In the genomic region with DNA sequence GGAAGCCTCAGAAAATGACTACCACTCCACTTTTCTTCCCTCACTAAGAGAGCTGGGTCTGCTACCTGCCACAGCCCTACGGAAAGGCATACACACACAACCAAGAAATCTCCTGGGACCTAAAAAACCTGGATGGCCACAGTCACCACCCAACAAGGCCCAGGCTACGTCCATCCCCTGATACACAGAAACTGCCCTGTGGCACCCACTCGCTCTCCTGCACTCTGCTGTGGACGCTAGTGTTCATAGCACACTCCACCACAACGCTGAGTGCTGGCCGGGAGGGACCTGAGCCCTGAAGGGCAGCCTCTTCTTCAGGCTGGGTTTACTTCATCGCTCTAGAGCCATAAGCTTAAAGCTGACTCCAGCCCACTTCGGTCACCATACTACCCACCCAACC, we compare ENCODE assay signal across 15 mouse cellular contexts. TPM values are rescaled to one million over a fixed set of nuclear protein-coding genes. Genes with fewer than 3 reads are reported as not detected.
DNase-seq lines count a peak whose midpoint lies in the region; ATAC-seq lines count a peak whose summit lies in the region.
"Had no signal": no experiment of that assay in that cellular context is flagged by ENCODE, and none has a peak within 500 bp of the region (broad histone marks: within the 10 kb centered on the region; RNA-seq: fewer than 3 reads in every experiment).

No protein-coding gene starts in this region.

- no peak for ATAC-seq in limb, embryonic 15.5 days (ENCODE audit: insufficient number of reproducible peaks, low FRiP score, low TSS enrichment, low read depth)
- ATAC-seq: forebrain, embryonic 14.5 days; forebrain, embryonic 16.5 days had no signal

- no peak for DNase-seq in heart, embryonic 10.5 days (ENCODE audit: low spot score)
- no peak for DNase-seq in heart, postnatal 14 days
- DNase-seq in limb, embryonic 10.5 days (ENCODE audit: low spot score), result no peak
- DNase-seq in frontal cortex, postnatal 36 days (ENCODE audit: low spot score in 2 of 2), result no peak
- DNase-seq: adrenal gland, postnatal 25 days; cerebellum, adult 11 months; embryo, embryonic 11 days had no signal

- peaks cover 55% of the 10 kb centered on the region for H3K4me1 ChIP-seq in heart, embryonic 10.5 days
- H3K4me1 ChIP-seq in limb, embryonic 15.5 days, result peaks cover 43% of the 10 kb centered on the region
- peaks cover 36% of the 10 kb centered on the region for H3K4me1 ChIP-seq in limb, embryonic 10.5 days

- 93% methylated on average over 8 of the region's 8 CpGs for WGBS in heart, embryonic 10.5 days
- WGBS in limb, embryonic 15.5 days, result 96% methylated on average over 8 of the region's 8 CpGs
- WGBS in limb, embryonic 10.5 days, result 98% methylated on average over 8 of the region's 8 CpGs

- 0 out of 2 replicates have a peak overlapping the region, but pooled peaks have one; percentile 31 for H3K27ac ChIP-seq in heart, embryonic 10.5 days
- 0 out of 2 replicates have a peak overlapping the region, but pooled peaks have one; percentile 4 for H3K27ac ChIP-seq in limb, embryonic 15.5 days
- H3K27ac ChIP-seq in limb, embryonic 10.5 days, result no peak overlapping the region
- H3K27ac ChIP-seq: embryonic facial prominence, embryonic 13.5 days; embryonic facial prominence, embryonic 15.5 days; forebrain, embryonic 10.5 days had no signal

- no peaks in the 10 kb centered on the region for H3K27me3 ChIP-seq in heart, embryonic 10.5 days (ENCODE audit: insufficient read depth, poor library complexity, severe bottlenecking)
- H3K27me3 ChIP-seq in limb, embryonic 15.5 days, result no peaks in the 10 kb centered on the region
- no peaks in the 10 kb centered on the region for H3K27me3 ChIP-seq in limb, embryonic 10.5 days (ENCODE audit: low read depth, poor library complexity, severe bottlenecking)
- H3K27me3 ChIP-seq: embryonic facial prominence, embryonic 13.5 days; embryonic facial prominence, embryonic 15.5 days; forebrain, embryonic 12.5 days had no signal

- H3K9me3 ChIP-seq in heart, embryonic 10.5 days, result no peaks in the 10 kb centered on the region
- no peaks in the 10 kb centered on the region for H3K9me3 ChIP-seq in limb, embryonic 15.5 days
- H3K9me3 ChIP-seq in limb, embryonic 10.5 days (replicated peaks), result no peaks in the 10 kb centered on the region
- H3K9me3 ChIP-seq: embryonic facial prominence, embryonic 13.5 days; embryonic facial prominence, embryonic 15.5 days; forebrain, embryonic 10.5 days; forebrain, embryonic 12.5 days had no signal

- no peak overlapping the region for H3K4me3 ChIP-seq in heart, embryonic 10.5 days
- no peak overlapping the region for H3K4me3 ChIP-seq in limb, embryonic 15.5 days
- H3K4me3 ChIP-seq in limb, embryonic 10.5 days, result no peak overlapping the region
- H3K4me3 ChIP-seq: embryonic facial prominence, embryonic 13.5 days; embryonic facial prominence, embryonic 15.5 days; erythroblast, embryonic 14.5 days; forebrain, embryonic 10.5 days; forebrain, embryonic 12.5 days had no signal

- no peak overlapping the region for H3K4me2 ChIP-seq in limb, embryonic 15.5 days
- H3K4me2 ChIP-seq: embryonic facial prominence, embryonic 13.5 days; embryonic facial prominence, embryonic 15.5 days; forebrain, embryonic 12.5 days had no signal

- peaks cover 89% of the 10 kb centered on the region for H3K36me3 ChIP-seq in heart, embryonic 10.5 days
- H3K36me3 ChIP-seq in limb, embryonic 15.5 days, result peaks cover 74% of the 10 kb centered on the region
- peaks cover 96% of the 10 kb centered on the region for H3K36me3 ChIP-seq in limb, embryonic 10.5 days

- no peak overlapping the region for H3K9ac ChIP-seq in limb, embryonic 15.5 days
- H3K9ac ChIP-seq: embryonic facial prominence, embryonic 13.5 days; embryonic facial prominence, embryonic 15.5 days; forebrain, embryonic 12.5 days had no signal

- intact Hi-C loops in heart, postnatal 14 days (cut with DNase I), result no loop called here

RNA-seq across cellular contexts. Expression of a gene that starts 8.6 kb away (rescaled TPM):
- polyA plus RNA-seq in heart, embryonic 10.5 days (2016; fragmentation: Nextera tagmentation; extraction: Ambion mirVana), result 4.5 and 6.0 TPM in 2 replicates
- 100 to 1,000 TPM; 275 TPM for total RNA-seq in heart, postnatal 14 days (2021)
- 4.1 and 5.0 TPM in 2 replicates for polyA plus RNA-seq in limb, embryonic 15.5 days (2015; fragmentation: Nextera tagmentation; extraction: Ambion mirVana)
- polyA plus RNA-seq in limb, embryonic 10.5 days (2016; fragmentation: Nextera tagmentation; extraction: Ambion mirVana), result 2.0 and 3.1 TPM in 2 replicates
